Mouse (Mus musculus) stomach, embryonic 14.5 days (tissue): ENCODE measurements around the gene Fhod1. TPM values are rescaled to one million over a fixed set of nuclear protein-coding genes. Genes with fewer than 3 reads are reported as not detected.
A peak's percentile ranks its signal among the peaks of the same experiment; 100 is the strongest.

Experiments
- ATAC-seq: fragments of 200-750 bp; cut with Nextera tagmentation; 2 replicates; pipeline ENCODE4 v1.8.0; 2017; ENCODE audit warnings: low read depth, moderate TSS enrichment; ENCODE audit not compliant: insufficient number of reproducible peaks, insufficient read depth, low FRiP score
- H3K27ac ChIP-seq: fragments of 300-500 bp; sonication (generic); 2 replicates; pipeline ENCODE4 v1.5.1; 2014; ENCODE audit warnings: mild to moderate bottlenecking, low read length, moderate library complexity, mixed read lengths
- H3K27me3 ChIP-seq: fragments of 300-500 bp; sonication (generic); 2 replicates; pipeline ENCODE4 v1.6.1; 2014; ENCODE audit warnings: low read length, control low read depth, mixed read lengths; ENCODE audit not compliant: control insufficient read depth, insufficient read depth
- H3K36me3 ChIP-seq: fragments of 300-500 bp; sonication (generic); 2 replicates; pipeline ENCODE4 v1.6.1; 2014; ENCODE audit warnings: mild to moderate bottlenecking, control low read depth, low read length, moderate library complexity, mixed read lengths; ENCODE audit not compliant: control insufficient read depth, insufficient read depth
- H3K4me1 ChIP-seq: fragments of 300-500 bp; sonication (generic); 2 replicates; pipeline ENCODE4 v1.6.1; 2014; ENCODE audit warnings: low read length, control low read depth, mixed read lengths; ENCODE audit not compliant: control insufficient read depth, insufficient read depth
- H3K4me2 ChIP-seq: fragments of 300-500 bp; sonication (generic); replicated peaks from 2 replicates; pipeline ENCODE4 v1.6.1; 2014; ENCODE audit warnings: low read depth, low read length, control low read depth
- H3K4me3 ChIP-seq: fragments of 300-500 bp; sonication (generic); 2 replicates; pipeline ENCODE4 v1.5.1; 2014; ENCODE audit warnings: low read depth, low read length, control low read depth
- H3K9ac ChIP-seq: fragments of 300-500 bp; sonication (generic); replicated peaks from 2 replicates; pipeline ENCODE4 v1.6.1; 2014; ENCODE audit warnings: low read depth, mild to moderate bottlenecking, control low read depth, low read length, moderate library complexity, mixed read lengths
- H3K9me3 ChIP-seq: fragments of 300-500 bp; sonication (generic); 2 replicates; pipeline ENCODE4 v1.6.1; 2016; ENCODE audit warnings: low read depth, low read length, control low read depth; ENCODE audit not compliant: control insufficient read depth
- WGBS: fragments of 180-500 bp; shearing (Covaris S2); extraction: QIAGEN DNeasy Blood & Tissue Kit; methylation state at CpG from one replicate; pipeline ENCODE4 v1.1.7; 2014; 5-methylcytosine and 5-hydroxymethylcytosine counted together
- polyA plus RNA-seq: library from polyadenylated mRNA; unstranded; fragments of >200 nt; fragmentation: Nextera tagmentation; extraction: Ambion mirVana; gene quantifications from 2 replicates; pipeline ENCODE4 v1.2.1, GENCODE M21; 2014

Fhod1 gene
- polyA plus RNA-seq, 1 experiment from 2014 or later, result 3.5 TPM

DNA sequence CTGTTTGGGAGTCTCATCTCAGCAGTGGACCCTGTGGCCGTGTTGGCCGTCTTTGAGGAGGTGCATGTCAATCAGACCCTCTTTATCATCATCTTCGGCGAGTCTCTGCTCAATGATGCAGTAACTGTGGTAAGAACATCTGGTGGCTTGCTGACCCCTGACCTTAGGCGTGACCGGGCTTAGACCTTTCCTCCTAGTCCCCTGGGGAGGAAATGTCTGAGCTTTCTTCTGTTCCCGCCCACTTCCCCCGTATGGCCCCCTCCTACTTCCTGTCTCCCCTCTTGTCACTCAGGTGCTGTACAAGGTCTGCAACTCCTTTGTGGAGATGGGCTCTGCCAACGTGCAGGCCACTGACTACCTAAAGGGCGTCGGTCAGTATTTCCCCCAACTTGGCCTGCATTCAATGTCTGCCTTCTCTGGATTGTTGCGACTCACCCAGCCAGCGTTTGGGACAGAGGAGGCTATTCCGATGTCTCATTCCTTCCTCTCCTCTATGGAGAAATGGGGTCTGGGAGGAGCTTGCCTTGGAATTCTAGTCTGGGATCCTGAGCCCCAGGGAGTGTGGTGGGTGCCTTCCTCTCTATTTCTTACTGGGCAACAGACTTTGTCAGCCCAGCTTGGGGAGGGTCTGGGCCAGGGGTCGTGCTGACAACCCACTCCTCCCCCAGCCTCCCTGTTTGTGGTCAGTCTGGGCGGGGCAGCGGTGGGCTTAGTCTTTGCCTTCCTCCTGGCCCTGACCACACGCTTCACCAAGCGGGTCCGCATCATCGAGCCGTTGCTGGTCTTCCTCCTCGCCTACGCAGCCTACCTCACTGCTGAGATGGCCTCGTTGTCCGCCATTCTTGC lies 7.6 kb upstream of the Fhod1 start:
- Histone ChIP-seq H3K27me3 (no peaks in the 10 kb centered on the region), H3K4me2 (no peak overlapping the region), H3K9ac (no peak overlapping the region), H3K4me1 (no peaks in the 10 kb centered on the region; the same call in 1 of the 2 replicates), H3K9me3 (no peaks in the 10 kb centered on the region), H3K36me3 (no peaks in the 10 kb centered on the region), H3K27ac (no peak overlapping the region), H3K4me3 (no peak overlapping the region)
- WGBS, result 73% methylated on average over 26 of the region's 26 CpGs
- no peak for ATAC-seq

DNA sequence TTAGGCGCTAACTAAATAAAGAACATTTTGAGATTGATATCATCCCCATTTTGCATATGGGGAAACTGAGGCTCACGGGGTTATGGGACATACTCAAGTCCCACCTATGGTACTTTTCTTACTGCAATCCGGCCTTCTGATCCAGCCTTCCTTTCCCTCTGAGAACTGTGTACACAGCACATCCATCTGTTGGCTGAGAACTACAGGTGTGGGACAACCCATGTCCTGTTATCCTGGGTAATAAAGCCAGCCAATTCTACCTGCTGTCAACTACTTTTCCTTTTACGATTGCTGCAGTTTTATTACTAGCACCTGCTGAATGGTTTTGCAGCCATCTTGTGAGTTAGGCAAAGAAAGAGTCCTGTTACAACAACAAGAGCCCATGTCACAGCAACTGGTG lies 6.8 kb upstream of the Fhod1 start:
- Histone ChIP-seq H3K27me3 (no peaks in the 10 kb centered on the region), H3K9ac (no peak overlapping the region), H3K36me3 (no peaks in the 10 kb centered on the region), H3K4me2 (no peak overlapping the region), H3K4me3 (no peak overlapping the region), H3K4me1 (peaks cover 6% of the 10 kb centered on the region), H3K27ac (no peak overlapping the region), H3K9me3 (no peaks in the 10 kb centered on the region)
- no peak for ATAC-seq
- 91% methylated on average over 4 of the region's 4 CpGs for WGBS

GRCm38 (mm10) chr8:105353583-105354135 lies 5.9 kb upstream of the Fhod1 start:
- Histone ChIP-seq H3K27me3 (no peaks in the 10 kb centered on the region), H3K4me2 (no peak overlapping the region), H3K9me3 (no peaks in the 10 kb centered on the region), H3K4me1 (peaks cover 6% of the 10 kb centered on the region), H3K36me3 (no peaks in the 10 kb centered on the region), H3K9ac (no peak overlapping the region), H3K4me3 (no peak overlapping the region), H3K27ac (no peak overlapping the region)
- no peak for ATAC-seq
- WGBS, result 78% methylated on average over 8 of the region's 8 CpGs

DNA sequence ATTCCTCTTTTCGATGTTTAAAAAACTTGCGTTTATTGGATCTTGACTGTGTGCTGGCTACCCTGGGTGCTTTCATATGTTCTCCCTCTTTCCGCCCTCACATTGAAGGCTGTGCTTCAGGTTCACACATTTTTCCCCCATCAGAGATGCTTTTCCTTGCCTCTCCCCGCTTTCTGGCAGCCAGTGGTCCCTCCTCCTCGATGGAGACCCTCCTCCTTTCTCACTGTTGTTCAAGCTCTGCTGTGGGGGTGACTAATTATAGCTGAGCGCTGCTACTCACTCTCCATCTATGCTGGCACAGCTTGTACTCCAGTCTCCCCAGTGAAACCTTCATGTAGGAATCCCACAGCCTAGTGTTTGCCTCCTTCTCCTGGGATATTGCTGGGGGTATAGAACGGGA lies 2.4 kb upstream of the Fhod1 start:
- H3K4me3 ChIP-seq, result peak overlapping the region; percentile 80; the same call in 1 of the 2 replicates
- peak overlapping the region; percentile 95 for H3K4me2 ChIP-seq
- no peaks in the 10 kb centered on the region for H3K36me3 ChIP-seq
- H3K4me1 ChIP-seq, result peaks cover 16% of the 10 kb centered on the region
- H3K27ac ChIP-seq, result no peak overlapping the region
- no peak for ATAC-seq
- WGBS, result 43% methylated on average over 7 of the region's 7 CpGs
- 0 out of 2 replicates have a peak overlapping the region, but pooled peaks have one; percentile 3 for H3K9ac ChIP-seq
- no peaks in the 10 kb centered on the region for H3K9me3 ChIP-seq
- no peaks in the 10 kb centered on the region for H3K27me3 ChIP-seq

- no peaks in the 10 kb centered on the region for H3K27me3 ChIP-seq
- H3K36me3 ChIP-seq, result no peaks in the 10 kb centered on the region
- H3K4me2 ChIP-seq, result peak overlapping the region; percentile 95
- H3K4me3 ChIP-seq, result peak overlapping the region; percentile 80
- no peak for ATAC-seq
- WGBS, result 0% methylated on average over 42 of the region's 48 CpGs
- no peaks in the 10 kb centered on the region for H3K9me3 ChIP-seq
- peaks cover 19% of the 10 kb centered on the region for H3K4me1 ChIP-seq
- H3K9ac ChIP-seq, result peak overlapping the region; percentile 67
- H3K27ac ChIP-seq, result 0 out of 2 replicates have a peak overlapping the region, but pooled peaks have one; percentile 34
These were observed 1.5 kb upstream of the Fhod1 start for GRCm38 (mm10) chr8:105349096-105349771.

DNA sequence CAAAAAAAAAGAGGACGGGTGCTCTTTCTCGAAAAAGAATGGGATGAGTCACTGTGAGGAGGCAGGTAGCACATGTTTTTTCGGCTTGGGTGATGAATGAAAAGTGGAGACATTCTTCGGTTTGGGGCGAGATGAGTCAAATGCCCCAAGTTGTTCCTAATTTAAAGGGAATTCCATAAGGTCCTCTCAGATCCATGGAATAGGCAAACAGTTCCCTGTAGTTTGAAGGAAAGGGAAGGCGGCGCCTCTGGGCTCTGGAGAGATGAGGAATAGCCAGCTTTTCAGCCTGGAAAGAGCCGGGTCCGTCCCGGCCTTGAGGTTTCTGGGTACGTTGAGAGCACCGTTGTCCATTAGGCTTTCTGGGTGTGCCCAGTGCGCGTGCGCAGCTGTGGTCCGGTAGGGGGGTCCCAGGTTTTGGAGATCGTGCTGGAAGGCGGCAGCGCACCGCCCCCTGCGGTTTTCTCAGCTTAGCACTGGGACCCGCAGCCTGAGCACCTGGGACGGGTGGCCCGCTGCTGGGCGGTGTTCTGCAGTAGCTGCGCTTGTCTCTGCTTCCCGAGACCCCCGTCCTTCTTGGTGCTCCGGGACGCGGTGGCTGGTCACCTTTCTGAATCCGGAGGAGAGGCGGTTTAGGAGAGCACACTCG lies 820 bp upstream of the Fhod1 start, which contains the start of gene Slc9a5:
Gene Slc9a5 (plus strand): TSS at position 394 of the 646 bp plus-strand sequence.
- H3K27me3 ChIP-seq, result no peaks in the 10 kb centered on the region
- peak within 1 kb of the TSS; percentile 67 for H3K9ac ChIP-seq
- ATAC-seq, result no peak
- H3K4me1 ChIP-seq, result peaks cover 20% of the 10 kb centered on the region
- WGBS, result under 1% methylated on average over 34 of the region's 34 CpGs
- H3K36me3 ChIP-seq, result no peaks in the 10 kb centered on the region
- H3K9me3 ChIP-seq, result no peaks in the 10 kb centered on the region
- H3K4me3 ChIP-seq, result peak within 1 kb of the TSS; percentile 80
- H3K27ac ChIP-seq, result peak within 1 kb of the TSS; percentile 89
- peak within 1 kb of the TSS; percentile 95 for H3K4me2 ChIP-seq

DNA sequence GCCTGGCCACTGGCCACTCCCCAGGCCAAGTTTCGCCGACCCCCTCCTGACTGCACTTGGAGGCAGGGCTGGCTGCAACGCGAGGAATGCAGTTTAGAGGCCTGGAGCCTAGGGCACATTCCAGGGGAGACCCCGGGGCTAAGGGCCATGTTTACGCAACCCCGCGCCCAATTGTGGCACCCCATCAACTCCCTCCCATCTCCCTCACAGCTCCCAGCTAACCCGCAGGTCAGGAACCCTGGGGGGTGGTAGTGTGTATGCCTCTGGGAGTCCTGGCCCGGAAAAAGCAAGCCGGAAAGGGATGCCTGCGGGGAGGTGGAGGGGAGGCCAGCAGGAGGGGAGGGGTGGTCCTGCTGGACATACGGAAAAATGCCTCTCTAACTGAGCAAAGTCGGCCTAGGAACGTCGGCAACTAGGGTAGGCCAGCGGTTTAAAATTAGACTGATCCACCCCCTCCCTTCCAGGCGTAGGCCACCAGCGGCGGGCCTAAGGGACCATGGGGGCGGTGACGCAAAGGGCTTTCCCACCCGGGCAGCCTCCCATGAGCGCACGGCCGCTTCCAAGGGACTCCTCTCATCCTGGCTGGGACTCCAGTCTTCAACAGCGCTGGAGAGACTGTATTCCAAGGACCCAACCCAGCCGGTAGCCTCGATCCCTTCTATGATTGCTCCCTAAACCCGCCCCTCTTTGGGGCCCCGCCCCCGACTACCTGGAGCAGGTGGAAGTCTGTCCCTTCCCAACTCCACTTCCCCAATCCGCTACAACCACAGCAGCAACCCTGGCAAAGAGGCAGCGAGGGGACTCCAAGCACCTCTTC lies 934 bp downstream of the Fhod1 start:
- WGBS, result under 1% methylated on average over 31 of the region's 34 CpGs
- H3K4me3 ChIP-seq, result peak overlapping the region; percentile 80
- H3K4me1 ChIP-seq, result peaks cover 30% of the 10 kb centered on the region
- ATAC-seq, result peak; percentile 34
- H3K27me3 ChIP-seq, result no peaks in the 10 kb centered on the region
- H3K9me3 ChIP-seq, result no peaks in the 10 kb centered on the region
- H3K27ac ChIP-seq, result peak overlapping the region; percentile 89
- H3K9ac ChIP-seq, result peak overlapping the region; percentile 60
- H3K4me2 ChIP-seq, result peak overlapping the region; percentile 95
- no peaks in the 10 kb centered on the region for H3K36me3 ChIP-seq
